Mouse (Mus musculus) forebrain, embryonic 11.5 days (tissue): ENCODE measurements around the gene Abtb1. TPM values are rescaled to one million over a fixed set of nuclear protein-coding genes. Genes with fewer than 3 reads are reported as not detected.
A peak's percentile ranks its signal among the peaks of the same experiment; 100 is the strongest.

Source experiments
- ATAC-seq: fragments of 200-750 bp; cut with Nextera tagmentation; replicated peaks from 2 replicates; pipeline ENCODE4 v1.8.0; 2017; ENCODE audit warnings: moderate TSS enrichment; ENCODE audit not compliant: low FRiP score
- DNase-seq: peaks from one replicate; pipeline ENCODE4 v3.0.0-alpha.2; 2017; ENCODE audit warnings: low spot score
- H3K27ac ChIP-seq: fragments of 300-500 bp; sonication (generic); 2 replicates; pipeline ENCODE4 v1.5.1; 2014; ENCODE audit warnings: low read depth, low read length
- H3K27me3 ChIP-seq: fragments of 300-500 bp; sonication (generic); 2 replicates; pipeline ENCODE4 v1.6.1; 2014; ENCODE audit warnings: mild to moderate bottlenecking, low read length, mixed read lengths; ENCODE audit not compliant: control insufficient read depth, insufficient read depth
- H3K36me3 ChIP-seq: fragments of 300-500 bp; sonication (generic); 2 replicates; pipeline ENCODE4 v1.6.1; 2014; ENCODE audit warnings: mild to moderate bottlenecking, low read length, moderate library complexity, mixed read lengths; ENCODE audit not compliant: control insufficient read depth, insufficient read depth
- H3K4me1 ChIP-seq: fragments of 300-500 bp; sonication (generic); replicated peaks from 2 replicates; pipeline ENCODE4 v1.6.1; 2014; ENCODE audit warnings: low read length, mixed read lengths; ENCODE audit not compliant: control insufficient read depth, insufficient read depth
- H3K4me2 ChIP-seq: fragments of 300-500 bp; sonication (generic); 2 replicates; pipeline ENCODE4 v1.6.1; 2014; ENCODE audit warnings: low read depth, mild to moderate bottlenecking, low read length, moderate library complexity, mixed read lengths; ENCODE audit not compliant: severe bottlenecking
- H3K4me3 ChIP-seq: fragments of 300-500 bp; sonication (generic); 2 replicates; pipeline ENCODE4 v1.5.1; 2014; ENCODE audit warnings: low read depth, low read length
- H3K9ac ChIP-seq: fragments of 300-500 bp; sonication (generic); 2 replicates; pipeline ENCODE4 v1.6.1; 2014; ENCODE audit warnings: low read length
- H3K9me3 ChIP-seq: fragments of 300-500 bp; sonication (generic); 2 replicates; pipeline ENCODE4 v1.6.1; 2016; ENCODE audit warnings: low read length, mixed read lengths; ENCODE audit not compliant: control insufficient read depth
- WGBS: fragments of 180-500 bp; shearing (Covaris S2); extraction: QIAGEN DNeasy Blood & Tissue Kit; methylation state at CpG from one replicate; pipeline ENCODE4 v1.1.7; 2014; 5-methylcytosine and 5-hydroxymethylcytosine counted together
- polyA plus RNA-seq: library from polyadenylated mRNA; unstranded; fragments of >200 nt; fragmentation: Nextera tagmentation; extraction: Ambion mirVana; gene quantifications from 2 replicates; pipeline ENCODE4 v1.2.1, GENCODE M21; 2014

Gene Abtb1
- polyA plus RNA-seq, 1 experiment from 2014 or later = 14.4 TPM

DNA sequence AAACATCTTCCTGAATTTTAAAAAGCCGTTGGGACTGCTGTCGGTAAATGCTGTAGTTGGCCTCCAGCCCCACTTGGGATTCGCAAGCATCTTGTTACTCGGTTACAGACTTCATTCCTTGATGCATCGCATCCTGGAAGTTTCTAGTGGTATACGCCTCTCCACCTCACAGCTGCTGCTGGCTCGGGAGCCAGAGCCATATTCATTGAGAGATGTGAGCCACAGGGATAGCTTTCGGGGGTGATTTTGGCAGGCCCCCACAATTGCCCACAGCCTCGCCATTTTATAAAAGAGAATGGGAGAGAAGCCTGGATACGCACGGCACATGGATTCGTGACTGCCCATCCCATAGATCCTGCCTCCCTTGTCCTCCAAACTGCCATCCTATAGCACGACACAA lies 47.9 kb downstream of the Abtb1 start:
- ATAC-seq = no peak
- DNase-seq = no peak
- 87% methylated on average over 13 of the region's 13 CpGs for WGBS

DNA sequence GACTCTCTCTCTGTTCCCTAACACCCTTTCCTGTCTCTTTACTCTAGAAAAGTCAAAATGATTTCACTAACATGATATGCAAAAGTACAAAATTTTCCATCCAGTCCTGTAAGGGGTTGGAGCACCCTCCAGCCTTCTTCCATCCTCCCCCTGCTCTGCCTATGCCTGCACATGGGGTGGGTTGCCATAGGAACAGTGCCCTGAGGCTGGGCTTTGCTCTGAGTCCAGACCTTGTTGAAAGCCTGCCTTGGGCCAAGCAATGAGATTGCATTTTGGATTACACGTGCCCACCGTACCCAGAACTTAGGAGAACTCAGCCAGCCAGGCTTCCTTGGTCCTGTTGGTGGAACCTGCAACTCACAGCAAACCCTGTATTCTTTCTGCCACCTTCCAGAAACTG lies 48.5 kb downstream of the Abtb1 start:
- no peak overlapping the region for H3K27ac ChIP-seq
- no peak overlapping the region for H3K4me3 ChIP-seq
- no peaks in the 10 kb centered on the region for H3K27me3 ChIP-seq
- H3K36me3 ChIP-seq = no peaks in the 10 kb centered on the region
- DNase-seq (peak; percentile 73), ATAC-seq (peak; percentile 67; the same call in 1 of the 2 replicates)
- WGBS = 37% methylated on average over 2 of the region's 2 CpGs
- peaks cover 4% of the 10 kb centered on the region; the same call in 1 of the 2 replicates for H3K4me1 ChIP-seq
- H3K4me2 ChIP-seq = no peak overlapping the region
- H3K9ac ChIP-seq = no peak overlapping the region
- H3K9me3 ChIP-seq = no peaks in the 10 kb centered on the region

More for the DNA sequence above, 47.9 kb downstream of the Abtb1 start:
- H3K27me3 ChIP-seq = no peaks in the 10 kb centered on the region
- peaks cover 4% of the 10 kb centered on the region; the same call in 1 of the 2 replicates for H3K4me1 ChIP-seq
- no peak overlapping the region for H3K4me3 ChIP-seq
- no peak overlapping the region for H3K9ac ChIP-seq
- no peaks in the 10 kb centered on the region for H3K9me3 ChIP-seq
- no peaks in the 10 kb centered on the region for H3K36me3 ChIP-seq
- H3K27ac ChIP-seq = no peak overlapping the region
- H3K4me2 ChIP-seq = no peak overlapping the region

DNA sequence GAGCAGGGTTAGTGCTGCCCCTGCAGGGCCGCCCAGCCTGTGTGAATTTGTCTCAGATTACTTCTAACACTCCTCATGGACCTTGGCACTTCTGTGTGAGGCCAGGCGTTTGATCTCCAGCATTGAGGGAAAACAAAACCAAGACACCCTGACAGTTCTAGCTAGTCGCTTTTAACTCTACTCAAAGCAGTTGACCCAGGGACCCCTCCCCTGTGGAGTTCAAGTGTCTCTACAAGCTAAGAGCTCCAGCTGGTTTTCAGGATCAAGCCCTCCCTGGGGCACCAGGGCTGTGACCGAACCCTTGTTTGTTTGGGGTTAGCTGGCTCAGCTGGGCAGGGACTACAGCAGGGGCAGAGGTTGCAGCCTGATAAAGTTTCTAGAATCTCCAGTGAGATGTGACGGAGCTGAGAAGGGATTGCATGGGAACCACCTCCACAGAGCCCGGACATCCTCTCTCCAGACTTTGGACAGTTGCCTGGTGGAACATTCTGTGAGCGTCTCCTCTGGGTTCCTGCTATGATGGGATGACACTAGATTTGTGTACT lies 49.6 kb downstream of the Abtb1 start:
- DNase-seq (no peak), ATAC-seq (no peak)
- Histone ChIP-seq H3K27ac (no peak overlapping the region), H3K4me2 (no peak overlapping the region), H3K36me3 (no peaks in the 10 kb centered on the region), H3K9me3 (no peaks in the 10 kb centered on the region), H3K4me1 (peaks cover 4% of the 10 kb centered on the region; the same call in 1 of the 2 replicates), H3K4me3 (no peak overlapping the region), H3K27me3 (no peaks in the 10 kb centered on the region), H3K9ac (no peak overlapping the region)
- 39% methylated on average over 7 of the region's 7 CpGs for WGBS

DNA sequence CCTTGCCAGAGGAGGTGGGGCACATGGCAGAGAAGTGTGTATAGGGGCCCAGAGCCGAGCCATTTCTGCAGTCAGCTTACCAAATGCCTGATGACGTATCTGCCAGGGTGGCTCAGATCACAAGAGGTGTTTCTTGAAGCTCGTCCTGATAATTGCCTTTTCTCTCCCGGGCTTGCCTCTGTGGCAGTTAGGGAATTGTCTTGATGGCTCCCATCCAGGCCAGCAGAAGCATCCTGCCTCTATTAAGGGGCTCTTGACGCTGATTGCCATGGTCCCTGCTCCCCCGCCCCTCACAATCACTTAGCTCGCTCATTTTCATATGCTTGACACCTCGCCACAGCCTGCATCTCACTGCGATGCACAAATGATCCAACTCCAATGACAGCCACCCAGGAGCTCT lies 50.5 kb downstream of the Abtb1 start:
- H3K27ac ChIP-seq = no peak overlapping the region
- DNase-seq (no peak), ATAC-seq (peak; percentile 58; the same call in 1 of the 2 replicates)
- no peak overlapping the region for H3K4me2 ChIP-seq
- no peak overlapping the region for H3K4me3 ChIP-seq
- H3K27me3 ChIP-seq = no peaks in the 10 kb centered on the region
- peaks cover 4% of the 10 kb centered on the region; the same call in 1 of the 2 replicates for H3K4me1 ChIP-seq
- H3K36me3 ChIP-seq = no peaks in the 10 kb centered on the region
- no peaks in the 10 kb centered on the region for H3K9me3 ChIP-seq
- 67% methylated on average over 9 of the region's 9 CpGs for WGBS
- no peak overlapping the region for H3K9ac ChIP-seq

DNA sequence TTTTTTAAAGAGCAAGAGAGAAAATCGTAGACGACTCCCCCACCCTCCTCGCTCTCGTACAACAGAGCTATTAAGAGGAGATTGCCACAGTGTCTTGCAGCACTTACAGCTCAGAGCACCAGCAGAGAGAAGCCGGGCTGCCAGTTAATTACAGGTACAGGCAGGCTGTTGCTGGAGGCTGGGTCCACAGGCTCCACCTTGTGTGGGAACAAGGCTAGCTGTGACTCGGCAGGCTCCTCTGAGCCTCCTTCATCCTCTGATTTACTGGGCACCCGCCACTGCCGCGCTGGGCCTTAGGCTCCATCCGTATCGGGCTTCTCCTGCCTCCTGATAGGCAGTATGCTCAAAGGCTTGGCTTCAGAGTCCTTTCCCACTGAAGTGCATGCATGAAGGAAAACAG lies 53.6 kb downstream of the Abtb1 start:
- H3K4me1 ChIP-seq = peaks cover 3% of the 10 kb centered on the region; the same call in 1 of the 2 replicates
- H3K27ac ChIP-seq = no peak overlapping the region
- no peaks in the 10 kb centered on the region for H3K9me3 ChIP-seq
- no peaks in the 10 kb centered on the region for H3K27me3 ChIP-seq
- 73% methylated on average over 11 of the region's 11 CpGs for WGBS
- H3K9ac ChIP-seq = no peak overlapping the region; the same call in 1 of the 2 replicates
- no peaks in the 10 kb centered on the region for H3K36me3 ChIP-seq
- 0 out of 2 replicates have a peak, but pooled peaks have one; percentile 44 for ATAC-seq
- DNase-seq = no peak
- no peak overlapping the region for H3K4me2 ChIP-seq
- H3K4me3 ChIP-seq = no peak overlapping the region

DNA sequence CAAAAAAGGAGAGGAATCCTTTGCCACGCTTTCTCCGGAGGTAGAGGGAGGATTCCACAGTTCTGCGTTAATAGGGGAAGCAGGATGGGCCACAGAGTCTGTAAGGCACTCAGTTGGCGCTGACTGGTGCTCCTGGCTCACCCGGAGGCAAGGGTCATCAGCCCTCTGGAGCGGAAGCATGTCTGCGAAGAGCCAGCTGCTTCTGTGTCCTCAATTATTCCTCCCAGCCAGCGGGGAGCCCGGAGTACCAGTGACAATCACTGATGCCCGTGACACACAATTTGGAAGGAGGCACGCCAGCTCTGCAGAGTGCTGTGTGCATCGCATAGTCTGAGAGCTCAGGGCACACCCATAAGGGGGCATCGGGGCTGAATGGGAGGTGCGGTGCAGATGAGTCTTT lies 54.3 kb downstream of the Abtb1 start:
- Histone ChIP-seq H3K27ac (no peak overlapping the region), H3K4me1 (no peaks in the 10 kb centered on the region; the same call in 1 of the 2 replicates), H3K9me3 (no peaks in the 10 kb centered on the region), H3K4me2 (no peak overlapping the region), H3K27me3 (no peaks in the 10 kb centered on the region), H3K9ac (no peak overlapping the region), H3K4me3 (no peak overlapping the region), H3K36me3 (no peaks in the 10 kb centered on the region)
- no peak for DNase-seq
- ATAC-seq = no peak
- WGBS = 71% methylated on average over 14 of the region's 14 CpGs

DNA sequence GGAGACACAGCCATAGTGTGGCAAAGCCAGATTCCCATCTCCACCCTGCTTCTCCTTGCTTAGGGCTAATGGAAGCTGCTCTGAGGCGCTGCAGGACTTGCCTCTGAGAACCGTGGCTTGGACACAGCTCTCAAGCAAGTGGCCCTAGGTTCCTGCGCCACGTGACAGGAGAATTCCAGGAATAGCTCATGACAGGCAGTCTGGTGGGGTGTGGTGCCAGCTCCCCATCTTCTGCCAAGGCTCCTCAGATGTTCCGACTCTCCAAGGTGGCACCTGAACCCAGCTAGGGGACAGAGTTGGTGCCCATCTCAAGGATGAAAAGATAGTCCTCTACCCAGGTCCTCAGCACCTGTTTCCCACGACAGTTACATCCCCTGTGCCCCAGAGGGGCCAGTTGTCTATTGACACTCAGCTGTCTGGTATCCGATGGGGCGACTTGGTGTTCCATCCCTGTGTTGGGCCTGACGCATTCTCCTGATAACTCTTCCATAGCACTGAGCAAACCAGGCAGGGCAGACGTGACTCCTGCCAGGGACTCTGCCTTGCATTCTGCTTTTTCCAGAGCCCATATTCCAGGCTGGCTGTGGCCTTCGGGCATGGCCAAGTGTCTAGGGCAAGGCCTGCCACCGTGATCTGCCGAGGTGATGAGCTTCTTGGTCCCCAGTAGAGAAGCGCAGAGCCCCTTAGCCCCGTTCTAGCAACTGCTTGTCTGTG lies 54.9 kb downstream of the Abtb1 start:
- Histone ChIP-seq H3K9me3 (no peaks in the 10 kb centered on the region), H3K4me3 (no peak overlapping the region), H3K4me1 (no peaks in the 10 kb centered on the region; the same call in 1 of the 2 replicates), H3K9ac (no peak overlapping the region), H3K4me2 (no peak overlapping the region), H3K27ac (no peak overlapping the region), H3K36me3 (no peaks in the 10 kb centered on the region), H3K27me3 (no peaks in the 10 kb centered on the region)
- WGBS = 89% methylated on average over 15 of the region's 15 CpGs
- ATAC-seq (no peak), DNase-seq (no peak)
